Mouse (Mus musculus): ENCODE data around the gene Lrp3.

Gene Lrp3

DNA sequence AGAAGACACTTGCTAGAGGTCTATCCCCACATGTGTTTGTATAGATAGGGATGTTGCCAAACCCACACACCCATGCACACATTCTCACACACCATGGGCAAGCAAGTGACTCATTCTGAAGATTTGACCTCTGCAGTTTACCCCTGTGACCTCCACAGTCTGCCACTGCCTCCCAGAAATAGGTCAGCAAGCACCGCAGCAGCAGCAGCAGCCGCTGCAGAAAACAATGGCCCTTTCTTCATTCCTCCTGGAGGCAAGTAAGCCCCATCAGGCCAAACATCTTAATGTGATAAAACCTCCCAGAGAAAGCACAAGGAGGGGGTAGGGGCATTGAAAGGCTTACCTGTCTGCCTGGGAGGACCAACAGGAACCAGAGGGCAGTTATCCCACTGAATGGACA lies 24.0 kb downstream of the Lrp3 start:
- no peak for DNase-seq (ENCODE audit: extremely low read depth, insufficient read length, low spot score)

DNA sequence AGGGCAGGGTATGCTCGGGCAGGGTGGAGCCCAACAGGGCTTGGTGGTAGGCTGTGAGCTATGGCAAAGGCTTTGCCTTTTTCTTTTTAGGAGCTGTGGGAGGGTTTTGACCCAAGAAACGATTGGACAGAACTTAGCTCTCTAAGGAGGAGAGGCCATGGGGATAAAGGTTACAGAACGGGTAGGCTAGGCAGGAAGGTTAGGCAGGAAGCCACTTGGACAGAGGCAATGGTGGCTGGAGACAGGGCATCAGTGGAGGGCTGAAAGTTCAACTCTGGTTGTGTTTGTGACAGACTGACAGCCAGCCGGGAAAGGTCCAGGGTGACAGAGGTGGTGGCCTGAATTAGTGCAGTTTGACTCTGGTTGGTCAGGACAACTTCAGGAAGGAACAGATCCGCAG lies 25.6 kb downstream of the Lrp3 start:
- no peak for DNase-seq (ENCODE audit: extremely low read depth, insufficient read length, low spot score)

DNA sequence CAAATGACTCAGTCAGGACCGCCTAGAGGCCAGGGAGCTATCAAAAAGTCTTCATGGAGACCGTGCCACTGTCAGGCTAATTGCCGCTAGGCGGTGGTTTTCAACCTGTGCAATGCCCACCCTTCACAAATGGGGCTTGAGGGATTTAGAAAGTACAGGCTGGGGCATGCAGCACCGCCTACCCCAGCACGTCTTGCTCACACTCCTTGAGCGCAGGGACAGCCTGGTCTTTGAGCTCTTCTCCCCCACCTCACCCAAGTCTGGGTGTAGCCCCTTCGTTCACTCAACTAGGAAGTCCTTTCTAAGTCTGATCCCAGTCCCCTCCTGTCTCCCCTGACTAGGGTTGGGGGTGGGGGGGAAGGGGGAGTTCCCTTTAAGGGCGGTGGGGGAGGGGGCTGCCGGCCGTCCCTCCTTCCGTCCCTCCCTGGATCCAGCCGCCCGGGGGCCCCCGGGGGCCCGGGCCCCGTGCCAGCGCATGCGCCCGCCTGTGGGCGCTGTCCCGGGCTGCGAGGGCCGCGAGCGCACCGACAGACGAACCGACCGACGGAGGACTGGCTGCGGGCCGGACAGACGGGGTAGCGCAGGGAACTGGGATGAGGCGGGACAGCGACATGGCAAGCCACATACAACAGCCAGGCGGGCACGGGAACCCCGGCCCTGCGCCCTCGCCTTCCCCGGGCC lies 29.3 kb downstream of the Lrp3 start, which contains the start of gene Slc7a10:
Gene Slc7a10 (plus strand): TSS at position 497 of the 681 bp plus-strand sequence.
- DNase-seq (ENCODE audit: extremely low read depth, insufficient read length, low spot score) = no peak

DNA sequence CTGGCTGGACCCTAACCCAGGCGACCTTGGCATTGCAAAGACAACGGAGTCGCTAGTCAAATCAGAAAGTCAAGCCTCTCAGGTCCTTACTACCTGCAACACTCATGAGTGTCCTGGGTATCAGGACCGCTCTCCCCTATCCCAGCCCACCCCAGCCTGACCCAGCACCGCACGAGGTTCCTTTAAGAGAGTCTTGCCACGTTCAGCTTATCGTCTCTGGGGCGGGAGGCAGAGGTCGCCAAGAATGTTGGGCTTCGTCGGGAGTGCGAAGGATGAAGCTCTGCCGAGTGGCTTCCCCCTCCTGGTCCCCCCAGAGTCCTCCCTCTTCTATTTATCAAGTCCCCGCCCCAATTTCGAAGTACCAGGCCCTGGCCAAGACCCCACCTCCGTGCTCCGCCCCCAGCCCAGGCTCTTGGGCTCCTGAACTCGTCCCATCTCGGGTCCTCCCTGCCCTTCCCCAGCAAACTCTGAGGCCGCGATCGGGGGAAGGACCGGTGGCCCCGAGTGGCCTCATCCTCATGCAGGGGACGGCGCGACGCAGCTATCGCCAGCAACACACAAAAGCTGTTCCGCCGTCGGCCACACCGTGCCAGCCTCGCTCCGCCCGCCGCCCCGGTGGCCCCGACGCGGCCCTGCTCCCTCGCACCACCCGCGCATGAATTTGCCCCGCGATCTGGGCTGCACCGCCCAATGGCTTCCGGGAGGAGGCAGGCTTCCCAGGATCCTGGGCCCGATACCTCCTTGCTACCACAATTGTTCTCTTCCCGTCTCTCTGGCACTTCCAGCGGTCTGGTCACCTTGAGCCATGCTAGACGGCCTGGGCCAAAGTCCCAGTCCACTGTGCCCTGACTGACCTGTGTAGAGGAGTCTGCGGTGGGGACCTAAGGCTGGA lies 30.2 kb downstream of the Lrp3 start:
- DNase-seq (ENCODE audit: extremely low read depth, insufficient read length, low spot score) = no peak

DNA sequence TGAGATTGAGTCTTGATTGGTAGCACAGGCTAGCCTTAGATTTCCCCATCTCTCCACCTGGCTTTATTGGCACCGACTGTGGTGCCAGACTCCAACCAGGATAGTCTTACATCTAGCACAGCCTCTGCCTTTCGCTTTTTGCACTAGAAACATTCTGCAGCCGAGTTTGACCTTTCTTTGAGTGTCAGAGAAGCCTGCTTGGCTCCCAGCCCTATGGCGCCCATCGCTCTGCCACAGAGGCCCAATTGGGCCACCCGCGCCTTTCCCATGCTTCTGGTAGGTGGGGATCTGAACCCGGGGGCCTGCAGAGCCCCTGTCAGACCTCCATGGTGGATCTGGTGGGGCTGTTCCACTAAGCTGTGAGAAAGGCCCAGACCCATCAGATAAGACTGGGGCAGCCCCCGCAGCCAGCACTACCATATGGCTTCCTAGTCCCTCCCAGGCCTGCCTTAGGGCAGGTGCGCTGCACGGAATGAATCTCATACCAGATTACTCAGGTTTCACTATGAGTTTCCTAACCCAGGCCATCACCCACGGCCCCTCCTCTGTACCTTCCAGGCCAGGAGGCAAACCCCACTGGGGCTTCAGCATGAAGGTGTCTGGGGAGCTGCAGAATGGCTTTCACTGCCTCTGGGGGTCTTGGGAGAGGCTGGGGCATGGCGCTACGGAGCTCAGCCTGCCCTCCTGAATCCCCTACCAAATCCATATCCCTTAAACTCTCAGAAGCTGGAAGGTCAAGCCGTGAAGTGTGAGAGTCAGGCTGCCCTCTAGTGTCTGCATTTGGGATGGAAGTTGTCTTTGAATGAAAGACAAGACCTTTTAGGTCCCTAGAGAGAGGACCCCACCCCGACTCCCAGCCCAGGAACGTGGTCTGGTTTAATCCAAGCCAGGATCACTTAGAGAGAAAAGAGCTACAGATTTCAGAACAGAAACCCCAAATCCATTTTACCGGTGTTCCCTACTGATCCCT lies 38.6 kb downstream of the Lrp3 start:
- peak; percentile 18 for DNase-seq (ENCODE audit: extremely low read depth, insufficient read length, low spot score)

DNA sequence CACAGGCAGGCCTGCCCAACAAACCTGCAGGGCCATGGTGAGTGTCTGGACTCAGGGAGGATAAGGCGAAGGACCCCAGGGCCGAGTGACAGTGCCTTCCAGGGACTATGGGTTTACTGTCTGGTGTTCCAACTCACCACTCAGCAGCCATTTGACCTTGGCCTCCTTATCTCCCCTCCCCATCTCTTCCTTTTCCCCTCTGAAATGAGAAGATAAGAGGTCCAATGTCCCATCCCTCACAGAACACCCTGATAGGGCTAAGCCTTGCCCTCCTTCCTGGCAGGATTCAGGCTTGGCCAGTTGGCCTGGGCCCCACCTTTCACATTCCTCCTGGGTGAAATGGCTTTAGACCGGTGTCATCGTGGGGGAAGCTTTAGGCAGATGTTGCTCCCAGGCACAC lies 39.8 kb downstream of the Lrp3 start:
- DNase-seq (ENCODE audit: extremely low read depth, insufficient read length, low spot score) = no peak

DNA sequence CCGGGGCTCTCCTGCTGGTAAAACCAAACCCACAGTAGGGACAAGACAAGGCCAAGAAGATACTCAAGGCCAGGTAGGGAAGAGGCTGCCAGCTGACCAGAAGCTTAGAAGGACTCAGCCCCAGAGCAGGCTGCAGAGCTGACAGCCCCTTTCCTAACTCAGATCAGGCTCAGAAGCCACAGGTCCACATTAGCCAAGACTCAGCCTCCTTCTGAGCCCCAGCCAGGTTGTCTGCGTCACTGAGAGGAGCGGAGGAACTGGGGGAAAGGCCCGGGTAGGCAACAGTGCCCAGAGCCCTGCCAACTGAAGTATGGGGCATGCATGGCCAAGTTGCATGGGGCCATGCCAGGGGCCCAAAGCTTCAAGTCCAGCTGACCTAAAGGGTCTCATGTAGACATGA lies 42.8 kb downstream of the Lrp3 start:
- DNase-seq (ENCODE audit: extremely low read depth, insufficient read length, low spot score) = no peak

DNA sequence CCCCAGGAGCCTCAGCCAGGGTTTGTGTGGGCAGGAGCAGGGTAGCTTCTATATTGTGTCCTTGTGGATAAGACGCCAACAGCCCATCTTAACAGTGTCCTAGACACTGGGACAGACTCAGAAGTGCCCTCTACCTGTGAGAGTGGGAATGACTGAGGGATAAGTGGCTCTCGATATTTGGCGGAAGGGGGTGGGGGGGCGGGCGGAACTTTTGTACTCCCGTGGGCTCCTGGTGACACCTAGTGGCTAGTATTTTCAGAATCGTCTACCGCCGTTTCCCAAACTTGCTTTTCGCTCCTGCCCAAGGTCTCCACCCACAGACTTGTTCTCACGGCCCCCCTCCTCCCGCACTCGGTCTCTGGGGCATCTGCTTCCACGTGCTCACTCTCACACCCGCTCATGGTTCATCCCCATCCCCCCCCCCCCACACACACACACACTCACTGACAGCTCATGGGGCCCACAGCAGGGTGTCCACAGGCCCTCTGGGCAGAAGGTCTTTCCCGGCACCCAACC lies 43.4 kb downstream of the Lrp3 start:
- DNase-seq (ENCODE audit: extremely low read depth, insufficient read length, low spot score) = peak; percentile 57

DNA sequence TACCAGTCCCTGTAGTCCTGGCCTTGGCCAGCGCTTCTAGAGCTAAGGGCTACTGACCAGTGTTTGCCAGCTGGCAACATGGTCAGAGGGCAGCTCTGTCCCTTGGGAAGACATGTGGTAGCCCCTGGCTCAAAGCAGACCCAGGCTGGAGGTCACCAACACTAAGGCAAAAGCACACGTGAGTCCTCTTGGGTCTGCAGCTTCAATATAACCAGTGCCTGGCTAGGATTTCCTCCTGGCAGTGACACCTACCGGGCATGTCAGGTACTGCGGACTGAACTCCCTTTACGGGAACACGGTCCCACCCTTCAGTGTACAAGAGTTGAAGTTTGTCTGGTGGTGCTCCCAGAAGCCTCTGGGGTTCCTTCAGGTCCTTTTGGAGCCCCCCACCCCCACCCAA lies 46.0 kb downstream of the Lrp3 start:
- DNase-seq (ENCODE audit: extremely low read depth, insufficient read length, low spot score) = peak; percentile 48

DNA sequence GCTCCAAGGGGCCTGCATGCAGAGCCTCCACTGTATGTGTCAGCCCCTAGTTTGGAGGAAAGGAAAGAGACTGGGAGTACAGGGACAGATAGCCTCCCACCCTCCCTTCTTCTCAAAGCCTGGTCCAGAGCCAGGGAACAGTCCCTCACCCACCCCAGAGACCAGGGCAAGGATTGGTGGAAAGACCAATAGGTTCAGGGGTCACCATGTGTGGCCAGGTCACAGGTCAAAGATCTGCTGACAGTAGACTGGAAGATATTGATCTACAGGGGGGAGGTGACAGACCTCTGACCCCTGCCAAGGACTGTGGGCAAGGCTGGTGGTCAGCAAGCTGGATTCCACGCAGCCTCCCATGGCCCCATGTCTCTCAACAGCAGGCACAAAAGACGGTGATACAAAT lies 47.4 kb downstream of the Lrp3 start:
- no peak for DNase-seq (ENCODE audit: extremely low read depth, insufficient read length, low spot score)

DNA sequence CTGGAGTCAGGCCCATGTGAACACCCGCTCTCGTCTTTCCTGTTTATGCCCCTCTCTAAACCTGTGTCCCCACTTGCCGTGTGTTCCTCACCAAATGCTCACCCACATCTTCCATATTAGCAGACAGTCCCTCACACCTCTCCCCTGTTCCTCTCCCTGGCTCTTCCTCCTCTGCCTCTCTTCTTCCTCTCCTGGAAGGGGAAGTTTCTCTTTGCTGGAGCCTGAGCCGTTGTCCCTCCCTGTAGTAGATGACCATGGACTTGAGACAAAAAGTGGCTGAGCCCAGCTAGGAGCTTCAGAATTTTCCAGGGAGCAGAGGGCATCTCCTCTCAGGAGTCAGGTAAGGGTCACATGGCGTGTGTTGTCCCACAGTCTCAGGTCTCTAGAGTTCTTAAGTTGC lies 48.3 kb downstream of the Lrp3 start:
- DNase-seq (ENCODE audit: extremely low read depth, insufficient read length, low spot score) = no peak

DNA sequence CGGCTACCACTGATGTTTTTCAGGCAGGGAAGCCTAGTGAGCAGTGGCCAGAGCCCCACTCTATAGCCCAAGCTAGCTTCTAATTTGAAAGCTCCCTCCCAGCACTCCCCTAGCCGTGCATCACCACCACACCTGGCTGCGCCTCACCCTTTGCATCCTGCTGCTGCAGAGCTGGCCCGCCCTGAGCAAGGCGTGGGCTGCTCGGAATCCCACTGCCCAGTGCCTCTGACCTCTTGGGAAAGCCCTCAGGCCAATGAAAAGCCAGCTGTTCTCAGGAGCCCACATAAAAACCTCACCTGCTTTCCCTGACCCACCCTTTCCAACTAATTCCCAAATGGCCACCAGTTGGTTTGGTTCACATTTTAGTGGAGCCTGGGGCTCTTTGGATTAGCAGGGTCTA lies 51.2 kb downstream of the Lrp3 start:
- no peak for DNase-seq (ENCODE audit: extremely low read depth, insufficient read length, low spot score)

DNA sequence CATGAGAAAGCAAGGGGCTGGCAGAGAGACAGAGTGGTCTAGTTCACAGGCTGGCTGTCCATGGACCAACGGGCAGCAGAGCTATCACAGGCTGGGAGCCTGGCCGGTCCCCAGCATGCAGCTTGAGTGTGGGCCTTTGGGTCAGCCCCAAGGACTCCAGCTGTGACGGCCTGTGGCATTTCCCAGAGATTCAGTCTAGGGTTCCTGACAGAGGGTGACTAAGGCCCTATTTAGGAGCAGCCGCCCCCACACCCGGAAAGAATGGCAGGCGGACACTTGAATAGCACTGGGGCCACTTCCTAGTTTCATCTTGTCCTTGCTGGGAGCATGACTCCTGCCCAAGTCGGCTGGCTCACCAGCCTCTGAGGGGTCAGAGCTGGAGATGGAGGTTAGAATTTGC lies 51.7 kb downstream of the Lrp3 start:
- no peak for DNase-seq (ENCODE audit: extremely low read depth, insufficient read length, low spot score)

DNA sequence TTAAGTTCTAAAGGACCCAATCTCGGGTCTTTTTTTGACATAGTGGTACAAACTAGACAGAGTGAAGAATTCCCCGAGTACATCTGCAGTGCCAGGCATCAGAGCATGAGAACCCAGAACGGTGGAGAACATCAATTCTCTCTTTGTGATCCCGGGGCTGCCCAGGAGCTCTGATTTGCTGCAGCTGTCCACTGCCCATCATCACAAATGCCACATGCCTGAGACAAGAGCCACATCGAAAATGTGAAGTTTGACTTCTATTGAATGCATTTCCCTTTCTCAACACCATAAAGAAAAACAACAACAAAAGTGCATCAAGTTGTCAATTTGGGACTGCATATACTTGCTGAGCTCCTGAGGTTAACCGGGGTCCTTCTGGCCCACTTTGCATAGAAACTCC lies 52.9 kb downstream of the Lrp3 start:
- DNase-seq (ENCODE audit: extremely low read depth, insufficient read length, low spot score) = no peak

DNA sequence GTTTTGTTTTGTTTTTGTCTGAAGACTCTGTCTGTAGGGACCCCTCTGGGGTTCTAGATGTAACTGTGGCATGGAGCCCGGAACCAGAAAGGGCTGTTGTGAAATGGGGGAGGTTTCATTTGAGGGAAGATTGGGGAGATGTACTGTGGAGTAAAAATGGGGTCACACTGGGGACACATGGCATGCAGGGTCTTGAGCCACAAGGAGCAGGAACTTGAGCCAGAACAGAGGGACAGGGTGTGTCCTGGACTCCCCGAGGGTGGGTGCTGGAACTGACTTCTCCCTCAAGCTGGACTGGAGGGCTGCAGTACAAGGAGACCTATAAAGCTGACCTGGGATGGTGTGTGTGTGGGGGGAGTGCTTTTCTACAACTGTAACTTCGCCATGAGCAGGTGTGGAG lies 57.8 kb downstream of the Lrp3 start:
- no peak for DNase-seq (ENCODE audit: extremely low read depth, insufficient read length, low spot score)

DNA sequence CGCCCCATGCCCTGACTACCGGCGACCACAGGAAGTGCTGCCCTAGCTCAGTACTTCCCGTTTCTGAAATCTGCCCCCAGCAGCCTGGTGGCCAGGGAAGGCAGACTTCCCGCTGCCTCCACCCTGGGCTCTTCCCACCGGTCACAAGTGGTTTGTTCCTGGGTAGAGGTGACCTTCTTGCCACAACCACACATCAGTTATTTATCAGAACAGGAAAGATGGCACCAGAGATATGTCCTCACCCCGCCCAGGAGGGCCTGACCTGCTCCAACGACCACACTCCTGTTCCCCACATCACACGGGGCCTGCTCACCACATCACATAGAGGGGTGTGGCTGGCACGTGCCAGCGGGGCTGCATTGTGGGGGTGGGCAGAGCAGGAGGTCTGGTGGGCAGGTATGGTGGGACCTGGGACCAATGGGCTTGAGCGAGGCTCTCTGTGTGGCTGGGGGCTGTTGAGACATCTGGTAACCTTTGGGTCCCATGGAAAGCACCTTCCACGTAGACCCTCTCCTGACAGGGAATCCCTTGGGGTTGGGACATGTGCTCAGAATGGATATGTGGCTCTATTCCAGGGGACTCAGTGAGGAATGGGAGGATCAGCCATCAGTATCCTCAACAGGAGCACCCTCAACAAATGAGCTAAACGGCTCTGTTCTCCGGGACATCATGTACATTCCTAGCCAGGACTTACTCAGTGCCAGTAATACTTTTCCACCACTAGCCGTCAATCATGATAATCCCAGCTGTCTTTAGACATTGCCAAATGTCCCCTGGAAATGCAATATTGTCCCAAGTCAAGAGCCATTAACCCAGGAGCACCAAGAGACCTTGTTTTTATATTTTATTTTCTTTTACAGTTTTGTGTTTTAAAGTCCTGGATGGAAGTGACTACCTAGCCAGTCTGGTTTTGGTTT lies 58.5 kb downstream of the Lrp3 start:
- no peak for DNase-seq (ENCODE audit: extremely low read depth, insufficient read length, low spot score)

DNA sequence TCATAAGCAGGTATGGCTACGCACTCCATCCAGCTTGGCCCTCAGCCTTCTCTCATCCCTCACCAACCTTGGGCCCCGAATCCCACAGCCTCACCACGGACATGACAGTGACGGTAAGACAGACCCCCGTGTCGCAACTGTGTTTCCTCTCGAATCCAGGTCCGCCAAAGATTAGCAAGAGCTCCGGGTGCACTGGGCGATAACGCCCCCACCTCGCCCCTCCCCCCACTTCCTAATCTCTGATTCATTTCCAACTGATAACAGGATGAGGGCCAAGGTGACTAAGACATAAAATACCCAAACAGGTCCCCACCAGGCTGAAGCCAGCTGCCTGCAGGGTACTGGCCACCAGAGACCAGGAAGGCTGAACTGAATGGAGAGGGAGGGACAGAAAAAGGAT lies 60.8 kb downstream of the Lrp3 start:
- DNase-seq (ENCODE audit: extremely low read depth, insufficient read length, low spot score) = no peak

DNA sequence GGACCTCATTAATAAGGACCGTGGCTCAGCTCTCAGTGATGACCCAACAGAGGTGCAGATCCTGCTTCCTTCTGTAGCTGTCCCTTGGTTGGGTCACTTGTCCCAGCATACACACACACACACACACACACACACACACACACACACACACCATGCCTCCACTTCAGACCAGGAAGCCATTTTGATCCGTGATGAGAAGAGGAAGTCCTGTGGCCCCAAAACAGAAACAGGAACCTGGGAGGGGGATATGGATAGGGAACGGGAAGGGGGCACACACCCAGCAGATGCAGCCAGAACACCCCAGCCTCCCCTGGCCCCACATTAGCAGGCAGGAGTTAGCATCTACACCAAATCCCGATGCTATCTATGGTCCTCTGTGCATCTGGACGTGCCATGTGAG lies 64.4 kb downstream of the Lrp3 start:
- DNase-seq (ENCODE audit: extremely low read depth, insufficient read length, low spot score) = no peak

All from 3134 (cell line).